Mouse (Mus musculus) layer of hippocampus, postnatal 14 days (tissue): ENCODE results near the gene Baiap3. TPM values are rescaled to one million over a fixed set of nuclear protein-coding genes. Genes with fewer than 3 reads are reported as not detected.
A peak's percentile ranks its signal among the peaks of the same experiment; 100 is the strongest.

Experiments used
- DNase-seq, 2 experiments: peaks; one replicate each; pipeline ENCODE4 v3.0.0; 2021 to 2022; ENCODE audit warnings: low spot score in 2 of 2, mixed read lengths in 1 of 2
- microRNA-seq, 2 experiments: library from miRNA; unstranded; fragments of <30 nt; microRNA quantifications; one replicate each; pipeline ENCODE4 v1.2.0; 2021
- total RNA-seq, 2 experiments: library from RNA; stranded (reverse); gene quantifications; 2 replicates each; pipeline ENCODE4 v1.2.3; 2021

Gene Baiap3
- total RNA-seq, 2 experiments from 2014 or later, result 9.7 to 11.3 TPM

DNA sequence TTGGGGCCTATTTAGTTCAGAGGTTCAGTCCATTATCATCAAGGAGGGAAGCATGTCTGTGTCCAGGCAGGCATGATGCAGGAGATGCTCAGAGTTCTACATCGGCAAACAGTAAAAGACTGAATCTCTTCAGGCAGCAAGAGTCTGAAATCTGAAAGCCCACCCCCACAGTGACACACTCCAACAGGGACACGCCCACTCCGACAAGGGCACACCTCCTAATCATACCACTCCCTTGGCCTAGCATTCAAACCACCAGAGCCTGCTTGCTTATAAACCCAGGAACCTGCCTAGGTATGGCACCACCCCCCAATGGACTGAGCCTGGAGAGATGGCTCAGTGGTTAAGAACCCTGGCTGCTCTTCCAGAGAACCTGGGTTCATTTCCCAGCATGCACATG, 40.7 kb downstream of the Baiap3 start:
- DNase-seq, result no peak

DNA sequence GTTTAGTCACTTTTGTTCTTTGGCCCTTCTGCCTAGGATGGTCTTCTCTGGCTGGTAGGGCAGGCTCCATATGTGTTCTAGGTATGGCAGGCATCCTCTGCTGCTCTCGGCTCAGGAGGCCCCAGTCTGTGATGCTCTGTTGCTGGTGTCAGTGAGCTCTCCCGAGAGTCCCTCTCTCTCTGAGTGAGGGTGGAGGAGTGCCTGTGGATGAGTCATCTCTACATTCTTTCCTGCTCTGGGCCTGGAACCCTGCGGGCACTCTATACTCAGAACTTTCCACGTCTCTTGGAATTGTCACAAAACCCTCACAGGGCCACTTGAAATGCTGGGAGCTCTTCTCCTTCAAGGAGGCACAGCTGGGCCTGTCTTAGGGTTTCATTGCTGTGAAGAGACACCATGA, 44.5 kb downstream of the Baiap3 start:
- no peak for DNase-seq

DNA sequence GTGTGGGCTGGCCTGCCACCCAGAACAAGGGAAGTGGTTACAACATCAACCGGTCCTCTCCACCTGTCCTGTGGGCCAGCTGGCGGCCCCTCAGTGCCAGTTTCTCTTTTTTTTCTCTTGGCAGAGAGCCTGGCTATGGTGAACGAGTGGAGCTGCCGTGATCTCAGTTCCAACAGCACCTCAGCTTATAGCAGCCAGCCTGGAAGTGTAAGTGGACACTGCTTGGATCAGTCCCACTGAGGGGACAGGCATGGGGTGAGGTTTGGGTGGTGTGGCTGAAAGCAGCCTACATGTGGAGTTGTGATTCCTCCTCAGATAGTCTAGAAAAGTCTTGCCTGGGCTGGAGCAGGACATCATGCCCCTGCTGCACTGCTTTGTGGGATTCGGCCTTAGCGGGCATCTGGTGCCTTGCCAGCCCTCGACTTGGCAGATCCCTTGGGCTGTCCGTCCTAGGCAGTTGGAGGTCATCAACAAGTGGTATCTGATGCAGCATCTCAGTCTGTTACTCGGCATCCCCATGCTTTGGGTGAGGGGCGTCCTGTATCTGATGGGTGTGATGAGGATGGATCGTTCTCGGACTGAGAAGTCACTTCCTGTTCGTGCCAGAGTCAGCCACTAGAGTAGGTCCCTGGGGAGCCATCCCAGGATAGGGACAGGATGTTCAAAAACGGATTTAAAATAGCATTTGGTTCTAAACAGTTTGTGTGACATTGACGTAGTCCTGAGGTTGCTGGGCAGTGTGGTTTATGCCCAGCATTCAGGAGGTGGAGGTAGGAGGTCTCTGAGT, 45.3 kb downstream of the Baiap3 start:
- peak in 1 of 2 experiments; percentile 52 for DNase-seq

DNA sequence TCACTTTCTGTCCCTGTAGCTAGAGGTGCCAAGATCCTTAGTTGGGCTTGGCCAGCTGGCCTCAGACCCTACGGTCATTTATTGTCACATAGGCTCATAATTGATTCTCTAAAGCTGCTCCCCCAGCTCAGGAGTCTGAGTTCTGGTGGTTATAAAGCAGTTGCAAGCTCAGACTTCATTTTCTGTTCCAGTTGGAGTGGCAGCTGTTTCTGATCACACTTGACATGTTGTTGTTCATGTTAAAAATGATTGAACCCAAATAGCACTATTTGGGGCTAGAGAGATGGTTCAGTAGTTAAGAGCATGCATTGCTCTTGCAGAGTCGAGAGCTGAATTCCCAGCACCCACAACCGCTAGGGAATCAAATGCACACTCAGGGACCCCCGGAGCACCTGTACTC, 46.2 kb downstream of the Baiap3 start:
- peak in 1 of 2 experiments; percentile 68 for DNase-seq

DNA sequence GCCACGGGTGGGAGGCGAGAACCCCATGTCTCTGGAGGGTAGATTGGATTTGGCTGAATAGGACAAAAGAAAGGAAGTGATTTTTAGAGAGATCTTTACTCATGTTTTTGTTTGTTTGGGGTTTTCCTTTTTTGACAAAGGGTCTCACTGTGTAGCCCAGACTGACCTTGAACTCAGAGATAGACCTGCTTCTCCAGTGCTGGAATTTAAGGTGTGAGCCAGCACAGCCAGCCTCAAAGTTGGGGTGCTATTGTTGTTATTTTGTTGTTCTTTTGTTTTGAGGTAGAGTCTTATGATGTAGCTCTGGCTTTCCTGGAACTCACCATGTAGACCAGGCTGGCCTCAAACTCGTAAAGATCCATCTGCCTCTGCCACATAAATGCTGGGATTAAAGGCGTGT, 53.8 kb downstream of the Baiap3 start:
- no peak for DNase-seq

Small RNAs within 50 kb of the gene (microRNA-seq; reads per million reads assigned to microRNA genes)
- 25.6 to 41.1 reads per million in 2 experiments for gene Mir3547

Other genes starting within 250 kb of the Baiap3 start
- 10 to 100 TPM; 24.0 to 28.5 TPM for gene Cramp1l, start 240.6 kb downstream of the Baiap3 start, total RNA-seq
- 10 to 100 TPM; 25.4 to 31.9 TPM for gene Ift140, start 240.3 kb downstream of the Baiap3 start, total RNA-seq
- 10 to 100 TPM; 10.1 to 10.7 TPM for gene Tmem204, start 172.8 kb downstream of the Baiap3 start, total RNA-seq
- 10 to 100 TPM; 30.1 to 33.4 TPM for gene Telo2, start 140.4 kb downstream of the Baiap3 start, total RNA-seq
- 1 to 10 TPM; 1.4 to 1.6 TPM for gene Ptx4, start 135.6 kb downstream of the Baiap3 start, total RNA-seq
- gene Clcn7, start 123.0 kb downstream of the Baiap3 start, total RNA-seq, result 10 to 100 TPM; 47.3 to 51.1 TPM
- under 1 TPM in 1 of 2 experiments, not detected in 1; 0.26 TPM for gene Ccdc154, start 93.9 kb downstream of the Baiap3 start, total RNA-seq
- gene Gm38655, start 80.9 kb downstream of the Baiap3 start, total RNA-seq, result not detected
- 10 to 100 TPM; 17.8 to 19.2 TPM for gene BC003965, start 71.8 kb downstream of the Baiap3 start, total RNA-seq
- gene Unkl, start 68.0 kb downstream of the Baiap3 start, total RNA-seq, result 10 to 100 TPM; 33.9 to 37.0 TPM
- 10 to 100 TPM; 64.4 to 71.9 TPM for gene Gnptg, start 16.2 kb downstream of the Baiap3 start, total RNA-seq
- 10 to 100 TPM; 25.0 to 26.6 TPM for gene Tsr3, start 16.2 kb downstream of the Baiap3 start, total RNA-seq
- gene Ube2i, start 18.3 kb upstream of the Baiap3 start, total RNA-seq, result 100 to 1,000 TPM; 208 to 219 TPM
- gene Prss34, start 42.0 kb upstream of the Baiap3 start, total RNA-seq, result not detected
- not detected for gene Prss28, start 52.3 kb upstream of the Baiap3 start, total RNA-seq
- gene Prss29, start 62.3 kb upstream of the Baiap3 start, total RNA-seq, result not detected
- gene Tpsab1, start 89.2 kb upstream of the Baiap3 start, total RNA-seq, result not detected
- 1 to 10 TPM in 1 of 2 experiments, under 1 TPM in 1; 0.36 to 1.8 TPM for gene Tpsb2, start 109.9 kb upstream of the Baiap3 start, total RNA-seq
- gene Tpsg1, start 112.9 kb upstream of the Baiap3 start, total RNA-seq, result not detected
- 10 to 100 TPM; 80.9 to 98.4 TPM for gene Cacna1h, start 177.4 kb upstream of the Baiap3 start, total RNA-seq
- 1 to 10 TPM; 3.3 to 4.6 TPM for gene Tekt4, start 198.3 kb upstream of the Baiap3 start, total RNA-seq
- under 1 TPM; 0.14 to 0.16 TPM for gene Sstr5, start 240.9 kb upstream of the Baiap3 start, total RNA-seq